Mouse (Mus musculus): ENCODE data around the gene Def8. TPM values are rescaled to one million over a fixed set of nuclear protein-coding genes. Genes with fewer than 3 reads are reported as not detected.

The Def8 gene
- total RNA-seq, 2 experiments from 2014 or later: 56.7 to 62.1 TPM

GRCm38 (mm10) chr8:123415967-123416943, 7.1 kb upstream of the Def8 start:
- Histone ChIP-seq H3K27ac (no peak overlapping the region), H3K4me3 (no peak overlapping the region)
- DNase-seq (ENCODE audit: low spot score in 2 of 2): no peak
- TF ChIP-seq CTCF (conservative IDR thresholded peaks at IDR 0.05): peak; percentile 73

DNA sequence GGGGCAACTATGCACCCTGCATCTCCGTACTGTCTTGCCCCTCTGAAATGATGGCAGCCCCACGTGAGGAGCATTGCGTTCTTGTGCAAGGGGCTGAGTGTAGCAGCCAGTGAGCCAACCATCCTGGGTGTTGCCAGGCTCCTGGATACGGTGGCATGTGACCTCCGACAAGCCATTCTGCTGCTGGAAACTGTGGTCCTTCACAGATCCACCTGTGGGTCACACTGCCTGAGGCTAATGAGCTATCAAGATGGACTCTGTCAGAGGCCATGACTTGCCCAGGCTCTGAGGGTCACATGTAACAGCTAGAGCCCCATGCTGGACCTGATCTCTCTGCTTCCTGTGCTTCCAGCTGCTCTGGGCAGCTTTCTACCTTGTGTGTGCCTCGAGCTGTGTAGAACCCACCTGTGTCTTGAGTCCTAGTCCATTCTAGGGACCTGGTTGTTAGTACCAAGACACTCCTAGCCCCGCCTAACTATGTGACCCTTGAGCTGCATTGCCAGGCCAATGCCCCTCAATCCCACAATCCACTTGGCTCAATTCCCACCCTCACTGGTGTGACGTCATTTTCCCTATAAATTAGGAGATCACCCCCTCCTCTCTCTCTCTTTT, 6.3 kb upstream of the Def8 start:
- Histone ChIP-seq H3K27ac (no peak overlapping the region), H3K4me3 (no peak overlapping the region)
- TF ChIP-seq CTCF (conservative IDR thresholded peaks at IDR 0.05): no peak
- no peak for DNase-seq (ENCODE audit: low spot score in 2 of 2)

DNA sequence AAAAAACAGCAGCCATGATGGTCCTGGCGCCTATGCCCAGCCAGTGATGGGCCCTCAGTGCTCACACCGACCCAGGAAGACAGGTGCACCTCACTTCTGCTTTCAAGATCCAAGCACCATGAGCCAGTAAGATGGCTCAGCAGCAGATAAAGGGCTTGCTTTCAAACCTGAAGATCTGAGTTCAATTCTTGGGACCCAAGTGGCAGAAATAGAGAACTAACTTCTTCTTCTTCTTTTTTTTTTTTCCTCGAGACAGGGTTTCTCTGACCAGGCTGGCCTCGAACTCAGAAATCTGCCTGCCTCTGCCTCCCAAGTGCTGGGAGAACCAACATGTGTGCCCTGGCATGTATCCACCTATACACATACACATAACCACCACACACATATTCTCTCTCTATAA, 3.6 kb upstream of the Def8 start:
- Histone ChIP-seq H3K4me3 (no peak overlapping the region), H3K27ac (no peak overlapping the region)
- no peak for TF ChIP-seq CTCF (conservative IDR thresholded peaks at IDR 0.05)
- no peak for DNase-seq (ENCODE audit: low spot score in 2 of 2)

- no peak for DNase-seq (ENCODE audit: low spot score in 2 of 2)
- H3K4me3 ChIP-seq: no peak overlapping the region
- no peak overlapping the region for H3K27ac ChIP-seq
- no peak for TF ChIP-seq CTCF (conservative IDR thresholded peaks at IDR 0.05)
Measured at GRCm38 (mm10) chr8:123420525-123421281, 2.6 kb upstream of the Def8 start.

DNA sequence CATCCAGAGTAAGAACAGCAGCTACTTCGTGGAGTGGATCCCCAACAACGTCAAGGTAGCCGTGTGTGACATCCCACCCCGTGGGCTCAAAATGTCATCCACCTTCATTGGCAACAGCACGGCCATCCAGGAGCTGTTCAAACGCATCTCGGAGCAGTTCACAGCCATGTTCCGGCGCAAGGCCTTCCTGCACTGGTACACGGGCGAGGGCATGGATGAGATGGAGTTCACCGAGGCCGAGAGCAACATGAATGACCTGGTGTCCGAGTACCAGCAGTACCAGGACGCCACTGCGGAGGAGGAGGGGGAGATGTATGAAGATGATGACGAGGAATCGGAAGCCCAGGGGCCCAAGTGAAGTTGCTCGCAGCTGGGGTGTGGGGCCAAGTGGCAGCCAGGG, 2.0 kb upstream of the Def8 start:
- no peak overlapping the region for H3K27ac ChIP-seq
- no peak overlapping the region for H3K4me3 ChIP-seq
- no peak for TF ChIP-seq CTCF (conservative IDR thresholded peaks at IDR 0.05)
- no peak for DNase-seq (ENCODE audit: low spot score in 2 of 2)

- H3K4me3 ChIP-seq: peak overlapping the region; percentile 26; the same call in 1 of the 2 replicates
- no peak overlapping the region for H3K27ac ChIP-seq
- peak; percentile 79 to 82 for DNase-seq (ENCODE audit: low spot score in 2 of 2)
- peak; percentile 91 for TF ChIP-seq CTCF (conservative IDR thresholded peaks at IDR 0.05)
Measured at GRCm38 (mm10) chr8:123422056-123422780, 1.1 kb upstream of the Def8 start.

GRCm38 (mm10) chr8:123422781-123423159, 557 bp upstream of the Def8 start:
- no peak overlapping the region for H3K4me3 ChIP-seq
- peak in 1 of 2 experiments; percentile 6 for DNase-seq (ENCODE audit: low spot score in 2 of 2)
- no peak for TF ChIP-seq CTCF (conservative IDR thresholded peaks at IDR 0.05)
- H3K27ac ChIP-seq: no peak overlapping the region

GRCm38 (mm10) chr8:123426511-123427509, 3.5 kb downstream of the Def8 start:
- no peak overlapping the region for H3K27ac ChIP-seq
- DNase-seq (ENCODE audit: low spot score in 2 of 2): no peak
- no peak overlapping the region for H3K4me3 ChIP-seq
- no peak for TF ChIP-seq CTCF (conservative IDR thresholded peaks at IDR 0.05)

DNA sequence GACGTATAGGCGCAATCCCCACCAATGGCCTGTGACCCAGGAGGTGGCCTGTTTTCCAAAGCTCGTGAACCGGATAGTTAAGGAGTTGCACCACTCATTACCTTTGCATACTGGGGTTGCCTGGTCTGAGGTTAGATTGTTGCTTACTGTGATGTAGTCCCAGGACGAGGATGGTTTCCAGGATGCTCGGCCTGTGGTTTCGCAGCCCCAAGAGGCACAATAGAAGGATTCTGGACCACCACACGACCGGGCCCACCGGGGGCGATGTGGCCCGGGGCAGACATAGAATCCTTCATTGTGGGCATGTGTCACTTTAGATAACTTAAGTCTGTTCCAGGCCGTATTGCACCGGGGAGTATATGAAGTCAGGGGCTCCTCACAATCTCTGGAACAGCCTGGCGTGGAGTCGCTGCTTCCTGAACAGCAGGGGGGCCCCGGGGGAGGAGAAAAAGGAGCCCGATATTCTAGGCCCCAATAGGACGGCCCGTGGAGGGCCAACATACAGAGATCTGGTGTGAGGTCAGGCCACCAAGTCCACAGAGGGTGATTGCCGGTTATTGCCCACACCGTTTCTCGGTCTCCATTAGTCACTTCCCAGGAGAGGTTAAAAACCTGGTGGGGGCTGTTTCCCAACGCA, 4.4 kb downstream of the Def8 start:
- no peak for DNase-seq (ENCODE audit: low spot score in 2 of 2)
- Histone ChIP-seq H3K27ac (no peak overlapping the region), H3K4me3 (no peak overlapping the region)
- no peak for TF ChIP-seq CTCF (conservative IDR thresholded peaks at IDR 0.05)

GRCm38 (mm10) chr8:123428343-123428893, 5.1 kb downstream of the Def8 start:
- Histone ChIP-seq H3K4me3 (no peak overlapping the region), H3K27ac (no peak overlapping the region)
- no peak for TF ChIP-seq CTCF (conservative IDR thresholded peaks at IDR 0.05)
- no peak for DNase-seq (ENCODE audit: low spot score in 2 of 2)

All from layer of hippocampus, adult 2 months (tissue).